Mouse (Mus musculus): ENCODE measurements around the gene Mrpl42. TPM values are rescaled to one million over a fixed set of nuclear protein-coding genes. Genes with fewer than 3 reads are reported as not detected.

Mrpl42 gene
- polyA plus RNA-seq, 1 experiment from 2014 or later = 240 TPM

- Histone ChIP-seq H3K27me3 (ENCODE audit: control insufficient read depth, insufficient read depth, low read depth, low read length) (no peaks in the 10 kb centered on the region), H3K9ac (ENCODE audit: low read depth, low read length) (no peak overlapping the region), H3K4me2 (ENCODE audit: low read length) (no peak overlapping the region), H3K4me1 (ENCODE audit: control insufficient read depth, insufficient read depth, low read length) (no peaks in the 10 kb centered on the region), H3K27ac (ENCODE audit: low read length) (no peak overlapping the region), H3K4me3 (ENCODE audit: low read depth, low read length) (no peak overlapping the region), H3K9me3 (replicated peaks; ENCODE audit: control insufficient read depth, low read length, poor library complexity, severe bottlenecking) (no peaks in the 10 kb centered on the region), H3K36me3 (ENCODE audit: control insufficient read depth, insufficient read depth, low read length) (no peaks in the 10 kb centered on the region)
- no peak for ATAC-seq
- 77% methylated on average over 6 of the region's 6 CpGs for WGBS
Observed at GRCm38 (mm10) chr10:95508793-95509192, 7.1 kb upstream of the Mrpl42 start.

DNA sequence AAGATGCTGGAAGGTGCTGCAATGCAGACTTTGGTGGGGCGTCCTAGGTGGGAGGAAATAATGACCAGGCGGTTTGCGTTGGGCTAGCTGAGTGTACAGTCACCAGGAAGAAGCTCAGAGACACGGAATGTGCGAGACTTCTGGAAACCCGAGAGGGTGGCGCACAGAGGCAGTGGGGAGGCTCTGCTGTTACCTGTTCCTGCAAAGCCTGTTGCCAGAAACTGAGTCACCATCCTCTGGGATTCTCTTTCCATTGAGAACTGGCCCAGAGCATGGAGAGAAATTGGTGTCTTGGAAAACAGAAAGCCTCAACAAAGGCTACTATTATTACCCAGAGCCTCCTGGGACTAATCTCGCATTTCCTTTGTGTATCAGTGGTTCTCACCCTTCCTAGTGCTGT is 6.4 kb upstream of the Mrpl42 start:
- no peaks in the 10 kb centered on the region for H3K36me3 ChIP-seq (ENCODE audit: control insufficient read depth, insufficient read depth, low read length)
- ATAC-seq = no peak
- H3K4me2 ChIP-seq (ENCODE audit: low read length) = no peak overlapping the region
- H3K27ac ChIP-seq (ENCODE audit: low read length) = no peak overlapping the region
- H3K27me3 ChIP-seq (ENCODE audit: control insufficient read depth, insufficient read depth, low read depth, low read length) = no peaks in the 10 kb centered on the region
- H3K4me3 ChIP-seq (ENCODE audit: low read depth, low read length) = no peak overlapping the region
- no peaks in the 10 kb centered on the region for H3K9me3 ChIP-seq (replicated peaks; ENCODE audit: control insufficient read depth, low read length, poor library complexity, severe bottlenecking)
- H3K4me1 ChIP-seq (ENCODE audit: control insufficient read depth, insufficient read depth, low read length) = no peaks in the 10 kb centered on the region
- WGBS = 91% methylated on average over 8 of the region's 8 CpGs
- no peak overlapping the region for H3K9ac ChIP-seq (ENCODE audit: low read depth, low read length)

- H3K4me3 ChIP-seq (ENCODE audit: low read depth, low read length) = no peak overlapping the region
- no peaks in the 10 kb centered on the region for H3K27me3 ChIP-seq (ENCODE audit: control insufficient read depth, insufficient read depth, low read depth, low read length)
- no peak overlapping the region for H3K4me2 ChIP-seq (ENCODE audit: low read length)
- ATAC-seq = no peak
- no peaks in the 10 kb centered on the region for H3K9me3 ChIP-seq (replicated peaks; ENCODE audit: control insufficient read depth, low read length, poor library complexity, severe bottlenecking)
- H3K36me3 ChIP-seq (ENCODE audit: control insufficient read depth, insufficient read depth, low read length) = no peaks in the 10 kb centered on the region
- H3K27ac ChIP-seq (ENCODE audit: low read length) = no peak overlapping the region
- H3K9ac ChIP-seq (ENCODE audit: low read depth, low read length) = no peak overlapping the region
- H3K4me1 ChIP-seq (ENCODE audit: control insufficient read depth, insufficient read depth, low read length) = peaks cover 9% of the 10 kb centered on the region
- 44% methylated on average over 1 of the region's 1 CpGs for WGBS
Observed at GRCm38 (mm10) chr10:95504341-95504740, 2.6 kb upstream of the Mrpl42 start.

- H3K4me3 ChIP-seq (ENCODE audit: low read depth, low read length) = no peak overlapping the region
- WGBS = 85% methylated on average over 14 of the region's 14 CpGs
- ATAC-seq = no peak
Observed at GRCm38 (mm10) chr10:95503443-95504235, 1.9 kb upstream of the Mrpl42 start.

GRCm38 (mm10) chr10:95501033-95501432 is 707 bp downstream of the Mrpl42 start:
- peak overlapping the region; percentile 93 for H3K27ac ChIP-seq (ENCODE audit: low read length)
- peak overlapping the region; percentile 56 for H3K4me2 ChIP-seq (ENCODE audit: low read length)
- ATAC-seq = peak; percentile 63; the same call in 1 of the 2 replicates
- 2% methylated on average over 7 of the region's 7 CpGs for WGBS
- peak overlapping the region; percentile 73 for H3K4me3 ChIP-seq (ENCODE audit: low read depth, low read length)
- peaks cover 9% of the 10 kb centered on the region for H3K4me1 ChIP-seq (ENCODE audit: control insufficient read depth, insufficient read depth, low read length)
- H3K27me3 ChIP-seq (ENCODE audit: control insufficient read depth, insufficient read depth, low read depth, low read length) = no peaks in the 10 kb centered on the region
- peak overlapping the region; percentile 84 for H3K9ac ChIP-seq (ENCODE audit: low read depth, low read length)
- no peaks in the 10 kb centered on the region for H3K9me3 ChIP-seq (replicated peaks; ENCODE audit: control insufficient read depth, low read length, poor library complexity, severe bottlenecking)
- peaks cover 2% of the 10 kb centered on the region; the same call in 1 of the 2 replicates for H3K36me3 ChIP-seq (ENCODE audit: control insufficient read depth, insufficient read depth, low read length)

More at GRCm38 (mm10) chr10:95503443-95504235, 1.9 kb upstream of the Mrpl42 start:
- Histone ChIP-seq H3K27me3 (ENCODE audit: control insufficient read depth, insufficient read depth, low read depth, low read length) (no peaks in the 10 kb centered on the region), H3K4me1 (ENCODE audit: control insufficient read depth, insufficient read depth, low read length) (peaks cover 9% of the 10 kb centered on the region), H3K9ac (ENCODE audit: low read depth, low read length) (no peak overlapping the region), H3K27ac (ENCODE audit: low read length) (no peak overlapping the region), H3K36me3 (ENCODE audit: control insufficient read depth, insufficient read depth, low read length) (no peaks in the 10 kb centered on the region), H3K4me2 (ENCODE audit: low read length) (no peak overlapping the region), H3K9me3 (replicated peaks; ENCODE audit: control insufficient read depth, low read length, poor library complexity, severe bottlenecking) (no peaks in the 10 kb centered on the region)

GRCm38 (mm10) chr10:95494268-95494667 is 7.5 kb downstream of the Mrpl42 start:
- no peaks in the 10 kb centered on the region for H3K4me1 ChIP-seq (ENCODE audit: control insufficient read depth, insufficient read depth, low read length)
- H3K27ac ChIP-seq (ENCODE audit: low read length) = no peak overlapping the region
- H3K4me2 ChIP-seq (ENCODE audit: low read length) = no peak overlapping the region
- H3K9ac ChIP-seq (ENCODE audit: low read depth, low read length) = no peak overlapping the region
- ATAC-seq = no peak
- H3K4me3 ChIP-seq (ENCODE audit: low read depth, low read length) = no peak overlapping the region
- peaks cover 34% of the 10 kb centered on the region for H3K36me3 ChIP-seq (ENCODE audit: control insufficient read depth, insufficient read depth, low read length)
- WGBS = 97% methylated on average over 5 of the region's 5 CpGs
- no peaks in the 10 kb centered on the region for H3K9me3 ChIP-seq (replicated peaks; ENCODE audit: control insufficient read depth, low read length, poor library complexity, severe bottlenecking)
- no peaks in the 10 kb centered on the region for H3K27me3 ChIP-seq (ENCODE audit: control insufficient read depth, insufficient read depth, low read depth, low read length)

GRCm38 (mm10) chr10:95489653-95490052 is 12.1 kb downstream of the Mrpl42 start:
- Histone ChIP-seq H3K4me3 (ENCODE audit: low read depth, low read length) (no peak overlapping the region), H3K4me2 (ENCODE audit: low read length) (no peak overlapping the region), H3K4me1 (ENCODE audit: control insufficient read depth, insufficient read depth, low read length) (no peaks in the 10 kb centered on the region), H3K27ac (ENCODE audit: low read length) (no peak overlapping the region), H3K27me3 (ENCODE audit: control insufficient read depth, insufficient read depth, low read depth, low read length) (no peaks in the 10 kb centered on the region), H3K9ac (ENCODE audit: low read depth, low read length) (no peak overlapping the region), H3K9me3 (replicated peaks; ENCODE audit: control insufficient read depth, low read length, poor library complexity, severe bottlenecking) (no peaks in the 10 kb centered on the region), H3K36me3 (ENCODE audit: control insufficient read depth, insufficient read depth, low read length) (peaks cover 42% of the 10 kb centered on the region)
- WGBS = 83% methylated on average over 2 of the region's 2 CpGs
- no peak for ATAC-seq

DNA sequence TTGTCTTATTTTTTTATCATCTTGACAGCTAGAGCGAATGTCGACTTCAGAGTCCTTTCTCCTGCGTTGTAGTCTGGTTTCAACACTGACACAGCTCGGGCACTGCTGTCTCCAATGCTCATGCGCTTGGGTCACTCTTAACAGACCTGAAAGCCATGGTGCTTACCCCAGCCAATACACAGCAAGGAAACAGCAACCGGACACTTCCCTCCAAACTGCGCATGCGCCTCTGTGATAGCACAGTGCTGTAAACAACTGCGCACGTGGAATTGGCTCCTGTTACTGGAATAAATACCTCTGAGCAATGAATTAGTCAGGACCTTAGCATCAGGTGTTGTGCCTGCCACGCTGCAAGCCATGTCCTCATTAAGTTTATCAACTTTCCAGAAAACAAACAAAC is 24.2 kb downstream of the Mrpl42 start:
- 89% methylated on average over 11 of the region's 11 CpGs for WGBS
- H3K4me3 ChIP-seq (ENCODE audit: low read depth, low read length) = no peak overlapping the region
- peaks cover 4% of the 10 kb centered on the region; the same call in 1 of the 2 replicates for H3K36me3 ChIP-seq (ENCODE audit: control insufficient read depth, insufficient read depth, low read length)
- no peaks in the 10 kb centered on the region for H3K27me3 ChIP-seq (ENCODE audit: control insufficient read depth, insufficient read depth, low read depth, low read length)
- H3K27ac ChIP-seq (ENCODE audit: low read length) = no peak overlapping the region
- no peak overlapping the region for H3K4me2 ChIP-seq (ENCODE audit: low read length)
- no peaks in the 10 kb centered on the region for H3K9me3 ChIP-seq (replicated peaks; ENCODE audit: control insufficient read depth, low read length, poor library complexity, severe bottlenecking)
- H3K4me1 ChIP-seq (ENCODE audit: control insufficient read depth, insufficient read depth, low read length) = 0 out of 2 replicates have a peak, but pooled peaks cover 2% of the 10 kb centered on the region
- H3K9ac ChIP-seq (ENCODE audit: low read depth, low read length) = no peak overlapping the region
- no peak for ATAC-seq

DNA sequence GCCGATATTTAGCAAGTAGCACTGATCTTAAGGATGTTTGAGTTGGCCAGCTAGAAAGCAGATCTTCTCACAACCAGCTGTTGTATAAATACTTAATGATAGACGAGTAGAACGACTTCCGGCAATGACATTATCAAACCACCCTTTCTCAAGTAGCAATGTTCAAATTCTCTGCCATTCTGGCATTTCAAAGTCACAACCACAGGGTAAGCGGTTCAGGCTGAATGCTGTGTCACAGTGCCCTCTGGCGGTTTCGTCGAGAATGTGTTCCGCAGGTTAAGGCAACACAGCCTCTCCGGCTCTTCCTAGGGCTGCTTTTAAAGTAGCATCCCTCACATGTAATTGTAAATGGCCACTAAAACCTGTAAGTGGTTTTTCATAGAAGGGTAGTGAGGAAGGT is 25.8 kb downstream of the Mrpl42 start:
- Histone ChIP-seq H3K4me2 (ENCODE audit: low read length) (no peak overlapping the region), H3K27ac (ENCODE audit: low read length) (no peak overlapping the region), H3K36me3 (ENCODE audit: control insufficient read depth, insufficient read depth, low read length) (no peaks in the 10 kb centered on the region; the same call in 1 of the 2 replicates), H3K4me3 (ENCODE audit: low read depth, low read length) (no peak overlapping the region), H3K4me1 (ENCODE audit: control insufficient read depth, insufficient read depth, low read length) (0 out of 2 replicates have a peak, but pooled peaks cover 2% of the 10 kb centered on the region), H3K9ac (ENCODE audit: low read depth, low read length) (no peak overlapping the region), H3K27me3 (ENCODE audit: control insufficient read depth, insufficient read depth, low read depth, low read length) (no peaks in the 10 kb centered on the region), H3K9me3 (replicated peaks; ENCODE audit: control insufficient read depth, low read length, poor library complexity, severe bottlenecking) (no peaks in the 10 kb centered on the region)
- peak; percentile 88 for ATAC-seq
- 12% methylated on average over 10 of the region's 10 CpGs for WGBS
